Mouse (Mus musculus): ENCODE measurements around the gene St6galnac1.
A peak's percentile ranks its signal among the peaks of the same experiment; 100 is the strongest.

Gene St6galnac1

DNA sequence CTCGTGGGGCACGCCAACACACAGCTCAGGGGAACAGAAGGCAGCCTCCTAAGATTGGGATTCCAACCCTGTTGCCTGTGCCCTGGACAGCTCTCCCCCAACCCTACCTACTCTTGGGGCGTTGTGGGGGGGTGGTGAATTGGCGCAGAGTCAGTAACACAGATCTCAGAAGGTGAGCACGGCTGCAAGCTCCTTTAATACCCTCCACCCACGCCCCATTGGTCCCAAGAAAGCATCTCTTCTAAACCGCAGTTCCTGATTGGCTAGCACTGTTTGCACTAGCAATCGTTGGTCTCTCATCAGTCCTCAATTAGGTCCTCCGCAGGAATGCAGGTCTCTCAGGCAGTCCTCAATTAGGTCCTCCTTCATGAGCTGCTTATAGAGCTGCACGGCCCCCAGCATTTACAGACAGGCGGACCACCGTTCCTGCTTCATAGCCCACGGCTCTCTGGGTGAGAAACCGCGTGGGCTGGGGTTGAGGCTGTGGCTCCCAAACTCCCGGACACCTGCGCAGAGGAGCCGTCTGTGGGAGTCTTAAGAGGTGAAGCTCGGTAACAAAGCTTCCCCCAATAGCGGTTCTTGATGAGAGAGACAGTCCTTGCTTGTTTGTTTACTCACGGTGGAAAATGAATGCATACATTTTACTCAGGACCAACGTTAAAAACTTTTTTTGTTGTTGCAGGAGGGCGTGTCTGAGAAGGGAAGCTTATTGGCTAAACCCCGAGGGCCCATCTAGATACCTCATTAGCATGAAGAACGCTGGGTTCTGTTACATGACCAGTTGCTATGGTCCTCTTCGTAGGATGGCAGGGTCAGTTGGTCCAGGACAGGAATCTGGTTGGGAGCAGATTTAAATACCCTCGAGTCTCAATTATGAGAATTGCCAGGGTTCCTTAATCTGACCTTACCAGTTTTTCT, 50.0 kb downstream of the St6galnac1 start:
- DNase-seq: peak in 1 of 2 experiments; percentile 16

GRCm38 (mm10) chr11:116723064-116723463, 52.2 kb downstream of the St6galnac1 start:
- DNase-seq: no peak

- no peak for DNase-seq
Measured at GRCm38 (mm10) chr11:116721548-116722271, 53.6 kb downstream of the St6galnac1 start.

DNA sequence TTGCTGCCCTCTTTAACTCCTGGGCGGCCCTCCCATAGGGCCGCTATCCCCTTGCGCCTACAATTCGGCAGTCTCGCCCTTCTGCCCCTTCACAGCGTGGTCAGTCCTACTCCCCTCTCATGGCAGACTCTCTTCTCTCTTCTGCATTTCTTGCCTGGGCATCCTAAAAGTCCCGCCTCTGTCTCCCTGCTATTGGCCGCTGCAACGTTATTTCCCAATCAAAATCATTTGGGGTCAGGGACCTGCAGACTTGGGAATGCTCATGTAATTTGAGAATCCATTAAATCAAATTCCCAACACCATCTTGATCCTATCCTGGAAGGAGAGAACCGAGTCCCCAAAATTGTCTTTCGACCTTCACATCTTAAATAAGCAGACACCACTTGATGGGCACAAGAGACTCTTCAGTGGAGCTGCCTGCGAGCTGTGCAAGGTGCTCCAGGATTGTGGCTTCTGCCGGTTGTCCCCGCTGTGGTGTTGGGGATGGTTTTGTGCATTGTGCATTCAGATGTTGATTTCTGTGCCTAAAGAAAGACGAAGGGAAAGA, 54.9 kb downstream of the St6galnac1 start:
- DNase-seq: no peak

Data from cerebellum, postnatal 25 days (tissue).